Mouse (Mus musculus): Measurements from ENCODE around the gene Rnase13. TPM values are rescaled to one million over a fixed set of nuclear protein-coding genes. Genes with fewer than 3 reads are reported as not detected.
A peak's percentile ranks its signal among the peaks of the same experiment; 100 is the strongest.

The Rnase13 gene
- total RNA-seq, 4 experiments from 2014 or later: not detected

- DNase-seq (ENCODE audit: low spot score in 2 of 2): peak; percentile 55 to 75
These were observed 9.3 kb downstream of the Rnase13 start for GRCm38 (mm10) chr14:51913062-51913959.

- no peak for DNase-seq (ENCODE audit: low spot score in 2 of 2)
These were observed 10.0 kb downstream of the Rnase13 start for GRCm38 (mm10) chr14:51912391-51913061.

- DNase-seq (ENCODE audit: low spot score in 2 of 2): no peak
These were observed 11.3 kb downstream of the Rnase13 start for GRCm38 (mm10) chr14:51911301-51911700.

GRCm38 (mm10) chr14:51906102-51906501 is 16.5 kb downstream of the Rnase13 start:
- no peak for DNase-seq (ENCODE audit: low spot score in 2 of 2)

GRCm38 (mm10) chr14:51904706-51905105 is 17.9 kb downstream of the Rnase13 start:
- no peak for DNase-seq (ENCODE audit: low spot score in 2 of 2)

- no peak for DNase-seq (ENCODE audit: low spot score in 2 of 2)
These were observed 18.8 kb downstream of the Rnase13 start for GRCm38 (mm10) chr14:51903782-51904181.

GRCm38 (mm10) chr14:51902806-51903710 is 19.5 kb downstream of the Rnase13 start:
- peak; percentile 39 to 65 for DNase-seq (ENCODE audit: low spot score in 2 of 2)

- no peak for DNase-seq (ENCODE audit: low spot score in 2 of 2)
These were observed 23.2 kb downstream of the Rnase13 start for GRCm38 (mm10) chr14:51899351-51899750.

- no peak for DNase-seq (ENCODE audit: low spot score in 2 of 2)
These were observed 25.9 kb downstream of the Rnase13 start for GRCm38 (mm10) chr14:51896539-51897170.

- DNase-seq (ENCODE audit: low spot score in 2 of 2): no peak
These were observed 26.6 kb downstream of the Rnase13 start for GRCm38 (mm10) chr14:51896019-51896418.

- DNase-seq (ENCODE audit: low spot score in 2 of 2): no peak
These were observed 27.5 kb downstream of the Rnase13 start for GRCm38 (mm10) chr14:51895071-51895470.

- no peak for DNase-seq (ENCODE audit: low spot score in 2 of 2)
These were observed 28.8 kb downstream of the Rnase13 start for GRCm38 (mm10) chr14:51893809-51894208.

- no peak for DNase-seq (ENCODE audit: low spot score in 2 of 2)
These were observed 29.3 kb downstream of the Rnase13 start for GRCm38 (mm10) chr14:51893094-51893794.

GRCm38 (mm10) chr14:51892191-51892939 is 30.2 kb downstream of the Rnase13 start, which contains the start of gene Slc39a2:
Slc39a2 (plus strand) TSS chr14:51892889.
- no peak for DNase-seq (ENCODE audit: low spot score in 2 of 2)

- DNase-seq (ENCODE audit: low spot score in 2 of 2): no peak
These were observed 32.7 kb downstream of the Rnase13 start for GRCm38 (mm10) chr14:51889833-51890232.

GRCm38 (mm10) chr14:51886051-51886450 is 36.5 kb downstream of the Rnase13 start:
- DNase-seq (ENCODE audit: low spot score in 2 of 2): no peak

- DNase-seq (ENCODE audit: low spot score in 2 of 2): peak; percentile 88 to 95
These were observed 37.8 kb downstream of the Rnase13 start, which contains the start of gene Mettl17 for GRCm38 (mm10) chr14:51884598-51885331. Mettl17 (plus strand) TSS chr14:51884842.

- DNase-seq (ENCODE audit: low spot score in 2 of 2): no peak
These were observed 38.5 kb downstream of the Rnase13 start for GRCm38 (mm10) chr14:51884031-51884544.
